Mouse (Mus musculus): ENCODE measurements at regions not wholly inside any gene's neighbourhood (a gene's known extent, or its start where the extent isn't known, plus 50 kb on each side); places are given as distances from the start of the nearest gene placed in this dataset.

- no peaks in the 10 kb centered on the region for H3K36me3 ChIP-seq (replicated peaks in 1 of 2; ENCODE audit: control insufficient read depth in 1 of 2, insufficient read depth in 1 of 2, low read length in 1 of 2)
- no peak for DNase-seq (ENCODE audit: extremely low read depth)
- no peak overlapping the region for H3K27ac ChIP-seq (ENCODE audit: insufficient read depth, low read depth)
- no peaks in the 10 kb centered on the region for H3K79me2 ChIP-seq (replicated peaks; ENCODE audit: control insufficient read depth, extremely low read depth, insufficient read depth, poor library complexity, severe bottlenecking)
- dilution Hi-C loops (cut with MboI; ENCODE audit: extremely low pct_ligation_motif_present, extremely low pct_unique_long_range_greater_than_20kb, low sequenced_read_pairs) = no loop called here
- H3K9me3 ChIP-seq (replicated peaks; ENCODE audit: low read length) = no peaks in the 10 kb centered on the region
- no peaks in the 10 kb centered on the region for H3K4me1 ChIP-seq (ENCODE audit: control insufficient read depth in 1 of 2, insufficient read depth in 2 of 2)
- no peak overlapping the region for H3K4me3 ChIP-seq (replicated peaks in 1 of 3; ENCODE audit: low read depth in 2 of 3, low read length in 2 of 3, poor library complexity in 1 of 3)
- TF ChIP-seq GABPA (IDR thresholded peaks at IDR 0.05; ENCODE audit: insufficient replicate concordance, low read depth, low read length) = no peak
- no peak for TF ChIP-seq TCF12 (IDR thresholded peaks at IDR 0.05; ENCODE audit: low read depth, low read length)
- no peak for TF ChIP-seq POLR2AphosphoS2 (IDR thresholded peaks at IDR 0.05; ENCODE audit: low read depth, low read length)
- no peak for TF ChIP-seq MAZ (IDR thresholded peaks at IDR 0.05; ENCODE audit: low read depth, low read length)
- TF ChIP-seq ZKSCAN1 (IDR thresholded peaks at IDR 0.05; ENCODE audit: borderline replicate concordance, low read depth, low read length) = no peak
- TF ChIP-seq NRF1 (IDR thresholded peaks at IDR 0.05; ENCODE audit: low read depth, low read length) = no peak
- TF ChIP-seq CHD2 (IDR thresholded peaks at IDR 0.05; ENCODE audit: low read length) = no peak
- TF ChIP-seq SMC3 (IDR thresholded peaks at IDR 0.05; ENCODE audit: low read depth, low read length) = no peak
- TF ChIP-seq ZNF384 (IDR thresholded peaks at IDR 0.05; ENCODE audit: low read depth, low read length) = no peak
- TF ChIP-seq ELF1 (IDR thresholded peaks at IDR 0.05; ENCODE audit: low read depth, low read length) = no peak
- no peak for TF ChIP-seq RAD21 (IDR thresholded peaks at IDR 0.05; ENCODE audit: low read depth, low read length)
- in situ Hi-C loops (cut with MboI; ENCODE audit: low pct_ligation_motif_present, low pct_unique_long_range_greater_than_20kb, low sequenced_read_pairs) = no loop called here
- peaks cover 75% of the 10 kb centered on the region for H3K27me3 ChIP-seq (replicated peaks)
- H3K9ac ChIP-seq (ENCODE audit: insufficient read depth, low read depth) = no peak overlapping the region
- H3K4me2 ChIP-seq (ENCODE audit: insufficient read depth, low read depth, poor library complexity, severe bottlenecking) = no peak overlapping the region
Measured at GRCm38 (mm10) chr1:73528623-73529022, 512.9 kb upstream of the Tnp1 start.

- no peak for TF ChIP-seq BHLHE40 (IDR thresholded peaks at IDR 0.05; ENCODE audit: low read depth, low read length)
- no peak for TF ChIP-seq RAD21 (IDR thresholded peaks at IDR 0.05; ENCODE audit: low read depth, low read length)
- no peak for DNase-seq (ENCODE audit: extremely low read depth)
Measured at GRCm38 (mm10) chr1:73516441-73516840, 500.7 kb upstream of the Tnp1 start.

GRCm38 (mm10) chr1:73515781-73516180 is 500.1 kb upstream of the Tnp1 start:
- Histone ChIP-seq H3K4me3 (replicated peaks in 1 of 3; ENCODE audit: low read depth in 2 of 3, low read length in 2 of 3, poor library complexity in 1 of 3) (no peak overlapping the region), H3K4me2 (ENCODE audit: insufficient read depth, low read depth, poor library complexity, severe bottlenecking) (no peak overlapping the region), H3K9me3 (replicated peaks; ENCODE audit: low read length) (no peaks in the 10 kb centered on the region), H3K9ac (ENCODE audit: insufficient read depth, low read depth) (no peak overlapping the region), H3K27ac (ENCODE audit: insufficient read depth, low read depth) (no peak overlapping the region), H3K4me1 (ENCODE audit: control insufficient read depth in 1 of 2, insufficient read depth in 2 of 2) (no peaks in the 10 kb centered on the region), H3K79me2 (replicated peaks; ENCODE audit: control insufficient read depth, extremely low read depth, insufficient read depth, poor library complexity, severe bottlenecking) (no peaks in the 10 kb centered on the region), H3K36me3 (replicated peaks in 1 of 2; ENCODE audit: control insufficient read depth in 1 of 2, insufficient read depth in 1 of 2, low read length in 1 of 2) (no peaks in the 10 kb centered on the region), H3K27me3 (replicated peaks) (peaks cover 76% of the 10 kb centered on the region)
- DNase-seq (ENCODE audit: extremely low read depth) = peak; percentile 2
- dilution Hi-C loops (cut with MboI; ENCODE audit: extremely low pct_ligation_motif_present, extremely low pct_unique_long_range_greater_than_20kb, low sequenced_read_pairs) (no loop called here), in situ Hi-C loops (cut with MboI; ENCODE audit: low pct_ligation_motif_present, low pct_unique_long_range_greater_than_20kb, low sequenced_read_pairs) (no loop called here)
- TF ChIP-seq GABPA (IDR thresholded peaks at IDR 0.05; ENCODE audit: insufficient replicate concordance, low read depth, low read length) (no peak), KAT2A (IDR thresholded peaks at IDR 0.05; ENCODE audit: insufficient replicate concordance, low read length) (no peak), CTCF (conservative IDR thresholded peaks at IDR 0.05 in 1 of 2, IDR thresholded peaks at IDR 0.05 in 1 of 2; ENCODE audit: low read depth in 2 of 2, low read length in 2 of 2) (no peak), ZC3H11A (IDR thresholded peaks at IDR 0.05; ENCODE audit: low read depth, low read length) (no peak), CHD1 (IDR thresholded peaks at IDR 0.05; ENCODE audit: low read depth, low read length) (no peak), MXI1 (IDR thresholded peaks at IDR 0.05; ENCODE audit: low read depth, low read length) (no peak)

More at GRCm38 (mm10) chr1:73516441-73516840, 500.7 kb upstream of the Tnp1 start:
- Histone ChIP-seq H3K9ac (ENCODE audit: insufficient read depth, low read depth) (no peak overlapping the region), H3K27ac (ENCODE audit: insufficient read depth, low read depth) (no peak overlapping the region), H3K9me3 (replicated peaks; ENCODE audit: low read length) (no peaks in the 10 kb centered on the region), H3K4me1 (ENCODE audit: control insufficient read depth in 1 of 2, insufficient read depth in 2 of 2) (no peaks in the 10 kb centered on the region), H3K36me3 (replicated peaks in 1 of 2; ENCODE audit: control insufficient read depth in 1 of 2, insufficient read depth in 1 of 2, low read length in 1 of 2) (no peaks in the 10 kb centered on the region), H3K4me2 (ENCODE audit: insufficient read depth, low read depth, poor library complexity, severe bottlenecking) (no peak overlapping the region), H3K79me2 (replicated peaks; ENCODE audit: control insufficient read depth, extremely low read depth, insufficient read depth, poor library complexity, severe bottlenecking) (no peaks in the 10 kb centered on the region), H3K27me3 (replicated peaks) (peaks cover 75% of the 10 kb centered on the region), H3K4me3 (replicated peaks in 1 of 3; ENCODE audit: low read depth in 2 of 3, low read length in 2 of 3, poor library complexity in 1 of 3) (no peak overlapping the region)
- dilution Hi-C loops (cut with MboI; ENCODE audit: extremely low pct_ligation_motif_present, extremely low pct_unique_long_range_greater_than_20kb, low sequenced_read_pairs) (no loop called here), in situ Hi-C loops (cut with MboI; ENCODE audit: low pct_ligation_motif_present, low pct_unique_long_range_greater_than_20kb, low sequenced_read_pairs) (no loop called here)
